In genomic region chr15:51248789-51249040, GRCm38 (mm10) we compare ENCODE assay signal across 22 mouse cellular contexts.
A peak's percentile ranks its signal among the peaks of the same experiment; 100 is the strongest.
DNase-seq lines count a peak whose midpoint lies in the region; ATAC-seq and TF ChIP-seq lines count a peak whose summit lies in the region.
"Had no signal": no experiment of that assay in that cellular context is flagged by ENCODE, and none has a peak within 500 bp of the region (broad histone marks: within the 10 kb centered on the region; RNA-seq: fewer than 3 reads in every experiment).

No protein-coding gene starts in this region.

- no peak overlapping the region for H3K27ac ChIP-seq in heart, adult 2 months
- H3K27ac ChIP-seq in heart, embryonic 12.5 days (ENCODE audit: poor library complexity, severe bottlenecking): no peak overlapping the region
- peak overlapping the region; percentile 9; the same call in 1 of the 2 replicates for H3K27ac ChIP-seq in lung, embryonic 15.5 days
- H3K27ac ChIP-seq in MEL (ENCODE audit: control insufficient read depth, low read depth, low read length): no peak overlapping the region
- H3K27ac ChIP-seq: forebrain, embryonic 10.5 days; forebrain, embryonic 13.5 days; gastrocnemius, adult 2 months; heart, embryonic 13.5 days; hindbrain, embryonic 10.5 days; hindbrain, embryonic 13.5 days had no signal

- H3K4me2 ChIP-seq in heart, embryonic 12.5 days: no peak overlapping the region
- H3K4me2 ChIP-seq in lung, embryonic 15.5 days: no peak overlapping the region
- H3K4me2 ChIP-seq: forebrain, embryonic 13.5 days; heart, embryonic 13.5 days; hindbrain, embryonic 13.5 days had no signal

- no peak for TF ChIP-seq CTCF in heart, adult 2 months (IDR thresholded peaks at IDR 0.05)
- no peak for TF ChIP-seq CTCF in MEL (IDR thresholded peaks at IDR 0.05 in 2 of 3, conservative IDR thresholded peaks at IDR 0.05 in 1 of 3; ENCODE audit: control insufficient read depth in 1 of 3, insufficient read depth in 1 of 3, low read depth in 2 of 3, low read length in 3 of 3, poor library complexity in 1 of 3, severe bottlenecking in 1 of 3)

- H3K9ac ChIP-seq in heart, adult 2 months (ENCODE audit: low read depth, low read length): no peak overlapping the region
- no peak overlapping the region for H3K9ac ChIP-seq in heart, embryonic 12.5 days
- H3K9ac ChIP-seq in lung, embryonic 15.5 days: no peak overlapping the region
- no peak overlapping the region for H3K9ac ChIP-seq in MEL (ENCODE audit: control insufficient read depth, low read depth, low read length, poor library complexity, severe bottlenecking)
- H3K9ac ChIP-seq: forebrain, embryonic 13.5 days; heart, embryonic 13.5 days; hindbrain, embryonic 13.5 days had no signal

- no peak overlapping the region for H3K4me3 ChIP-seq in heart, adult 2 months
- H3K4me3 ChIP-seq in heart, embryonic 12.5 days: no peak overlapping the region
- H3K4me3 ChIP-seq in lung, embryonic 15.5 days: no peak overlapping the region
- peak overlapping the region; percentile 6 to 17; a peak in 2 of 4 replicates for H3K4me3 ChIP-seq in MEL (ENCODE audit: control insufficient read depth in 1 of 2, insufficient read depth in 1 of 2, low read depth in 2 of 2, low read length in 2 of 2)
- H3K4me3 ChIP-seq: forebrain, embryonic 10.5 days; forebrain, embryonic 13.5 days; gastrocnemius, adult 2 months; heart, embryonic 13.5 days; hindbrain, embryonic 10.5 days; hindbrain, embryonic 13.5 days had no signal

- H3K9me3 ChIP-seq in heart, embryonic 12.5 days (replicated peaks): no peaks in the 10 kb centered on the region
- H3K9me3 ChIP-seq in lung, embryonic 15.5 days: no peaks in the 10 kb centered on the region
- H3K9me3 ChIP-seq in MEL (replicated peaks; ENCODE audit: insufficient read depth, low read length): no peaks in the 10 kb centered on the region
- H3K9me3 ChIP-seq: forebrain, embryonic 10.5 days; forebrain, embryonic 13.5 days; heart, embryonic 13.5 days; hindbrain, embryonic 10.5 days; hindbrain, embryonic 13.5 days had no signal

- no peaks in the 10 kb centered on the region for H3K79me2 ChIP-seq in heart, adult 2 months (replicated peaks; ENCODE audit: control insufficient read depth, insufficient read depth, low read length)
- H3K79me2 ChIP-seq in MEL (ENCODE audit: control insufficient read depth, insufficient read depth, low read length, poor library complexity): no peaks in the 10 kb centered on the region

- H3K36me3 ChIP-seq in heart, adult 2 months (ENCODE audit: control insufficient read depth, insufficient read depth, low read length): no peaks in the 10 kb centered on the region
- no peaks in the 10 kb centered on the region for H3K36me3 ChIP-seq in heart, embryonic 12.5 days
- no peaks in the 10 kb centered on the region for H3K36me3 ChIP-seq in lung, embryonic 15.5 days
- peaks cover 0 to 2% of the 10 kb centered on the region in 2 experiments; a peak in 1 of 4 replicates for H3K36me3 ChIP-seq in MEL (ENCODE audit: control insufficient read depth in 1 of 2, insufficient read depth in 2 of 2, low read length in 2 of 2)
- H3K36me3 ChIP-seq: forebrain, embryonic 10.5 days; heart, embryonic 13.5 days; hindbrain, embryonic 10.5 days; hindbrain, embryonic 13.5 days had no signal

- H3K4me1 ChIP-seq in heart, adult 2 months (ENCODE audit: control insufficient read depth, insufficient read depth, low read length): no peaks in the 10 kb centered on the region; the same call in 1 of the 2 replicates
- no peaks in the 10 kb centered on the region for H3K4me1 ChIP-seq in heart, embryonic 12.5 days (replicated peaks)
- peaks cover 7% of the 10 kb centered on the region; the same call in 1 of the 2 replicates for H3K4me1 ChIP-seq in lung, embryonic 15.5 days
- peaks cover 3 to 9% of the 10 kb centered on the region in 2 experiments; a peak in 2 of 4 replicates for H3K4me1 ChIP-seq in MEL (ENCODE audit: control insufficient read depth in 1 of 2, insufficient read depth in 2 of 2, low read length in 2 of 2)
- H3K4me1 ChIP-seq: forebrain, embryonic 10.5 days; forebrain, embryonic 13.5 days; heart, embryonic 13.5 days; hindbrain, embryonic 10.5 days; hindbrain, embryonic 13.5 days had no signal

- no peak for TF ChIP-seq RAD21 in MEL (IDR thresholded peaks at IDR 0.05; ENCODE audit: low read depth, low read length)

- intact Hi-C loops in heart, adult 2 months (cut with DNase I): loop anchor here (10.0 kb wide), 1 partner anchor 346 kb away; no protein-coding TSS in a partner anchor

- DNase-seq in heart, adult 2 months: peak; percentile 9 to 21
- no peak for DNase-seq in lung, postnatal 14 days
- DNase-seq in MEL (ENCODE audit: low read depth, low spot score): no peak
- no peak for DNase-seq in frontal cortex, adult 2 months (ENCODE audit: extremely low spot score in 1 of 2, low spot score in 1 of 2)
- DNase-seq: adrenal gland, postnatal 36 days; cerebellum, adult 18-20 months; cerebellum, adult 9-10 months; cerebellum, postnatal 14 days; kidney, adult 18-20 months had no signal

- ATAC-seq in heart, embryonic 12.5 days (ENCODE audit: insufficient number of reproducible peaks, low FRiP score): no peak
- ATAC-seq in lung, embryonic 15.5 days (ENCODE audit: borderline replicate concordance, extremely low read depth, low FRiP score, low TSS enrichment): no peak
- ATAC-seq: forebrain, embryonic 13.5 days; forebrain, embryonic 16.5 days; hindbrain, embryonic 16.5 days; inflammation-experienced regulatory T-cells, adult 6 months; intestine, embryonic 16.5 days; Patski had no signal

- WGBS in heart, adult 2 months: 63% methylated on average over 5 of the region's 5 CpGs
- WGBS in heart, embryonic 12.5 days: 70% methylated on average over 5 of the region's 5 CpGs
- 54% methylated on average over 5 of the region's 5 CpGs for WGBS in lung, embryonic 15.5 days

- TF ChIP-seq POLR2A in heart, adult 2 months (IDR thresholded peaks at IDR 0.05; ENCODE audit: insufficient read depth, low read depth, low read length): no peak
- TF ChIP-seq POLR2A in MEL (IDR thresholded peaks at IDR 0.05; ENCODE audit: control insufficient read depth in 1 of 2, insufficient read depth in 1 of 2, low read depth in 1 of 2, low read length in 2 of 2, poor library complexity in 1 of 2): no peak

- no peak for TF ChIP-seq EP300 in heart, adult 2 months (IDR thresholded peaks at IDR 0.05; ENCODE audit: insufficient read depth, low read depth, low read length)
- TF ChIP-seq EP300 in MEL (IDR thresholded peaks at IDR 0.05; ENCODE audit: low read depth in 1 of 2, low read length in 2 of 2): no peak; a peak in 1 of 4 replicates

- no peaks in the 10 kb centered on the region for H3K27me3 ChIP-seq in heart, adult 2 months (ENCODE audit: control insufficient read depth, insufficient read depth, low read length)
- H3K27me3 ChIP-seq in heart, embryonic 12.5 days (replicated peaks): no peaks in the 10 kb centered on the region
- H3K27me3 ChIP-seq in lung, embryonic 15.5 days: no peaks in the 10 kb centered on the region
- H3K27me3 ChIP-seq in MEL (ENCODE audit: control insufficient read depth in 1 of 2, insufficient read depth in 2 of 2, low read length in 2 of 2): no peaks in the 10 kb centered on the region
- H3K27me3 ChIP-seq: forebrain, embryonic 13.5 days; heart, embryonic 13.5 days; hindbrain, embryonic 13.5 days; Patski had no signal

TF ChIP-seq in MEL, 35 proteins besides CTCF, POLR2A, EP300 and RAD21:
- TF ChIP-seq TBP (IDR thresholded peaks at IDR 0.05; ENCODE audit: low read depth, low read length) (no peak), MAFK (IDR thresholded peaks at IDR 0.05; ENCODE audit: borderline replicate concordance, low read depth, low read length) (no peak), NELFE (IDR thresholded peaks at IDR 0.05; ENCODE audit: low read depth, low read length) (no peak), GATA1 (IDR thresholded peaks at IDR 0.05; ENCODE audit: low read depth, low read length) (no peak), ELF1 (IDR thresholded peaks at IDR 0.05; ENCODE audit: low read depth, low read length) (no peak), HCFC1 (IDR thresholded peaks at IDR 0.05; ENCODE audit: low read depth, low read length) (no peak), MXI1 (IDR thresholded peaks at IDR 0.05; ENCODE audit: low read depth, low read length) (no peak), USF1 (IDR thresholded peaks at IDR 0.05; ENCODE audit: low read depth, low read length) (no peak), SIN3A (IDR thresholded peaks at IDR 0.05; ENCODE audit: low read length) (no peak)
TF ChIP-seq in MEL: peak in this region for 0.

Comparison
In these comparisons a context has a peak if more than half of its experiments do, and no peak if none do; other contexts are left out.
1. DNase-seq: peak in heart, adult 2 months (2 of 2); none in lung, postnatal 14 days (single experiment), MEL (single experiment) and frontal cortex, adult 2 months (0 of 2).
2. H3K4me3 ChIP-seq: peak in MEL (2 of 2); none in heart, adult 2 months (single experiment), heart, embryonic 12.5 days (single experiment) and lung, embryonic 15.5 days (single experiment).